In the genomic region with DNA sequence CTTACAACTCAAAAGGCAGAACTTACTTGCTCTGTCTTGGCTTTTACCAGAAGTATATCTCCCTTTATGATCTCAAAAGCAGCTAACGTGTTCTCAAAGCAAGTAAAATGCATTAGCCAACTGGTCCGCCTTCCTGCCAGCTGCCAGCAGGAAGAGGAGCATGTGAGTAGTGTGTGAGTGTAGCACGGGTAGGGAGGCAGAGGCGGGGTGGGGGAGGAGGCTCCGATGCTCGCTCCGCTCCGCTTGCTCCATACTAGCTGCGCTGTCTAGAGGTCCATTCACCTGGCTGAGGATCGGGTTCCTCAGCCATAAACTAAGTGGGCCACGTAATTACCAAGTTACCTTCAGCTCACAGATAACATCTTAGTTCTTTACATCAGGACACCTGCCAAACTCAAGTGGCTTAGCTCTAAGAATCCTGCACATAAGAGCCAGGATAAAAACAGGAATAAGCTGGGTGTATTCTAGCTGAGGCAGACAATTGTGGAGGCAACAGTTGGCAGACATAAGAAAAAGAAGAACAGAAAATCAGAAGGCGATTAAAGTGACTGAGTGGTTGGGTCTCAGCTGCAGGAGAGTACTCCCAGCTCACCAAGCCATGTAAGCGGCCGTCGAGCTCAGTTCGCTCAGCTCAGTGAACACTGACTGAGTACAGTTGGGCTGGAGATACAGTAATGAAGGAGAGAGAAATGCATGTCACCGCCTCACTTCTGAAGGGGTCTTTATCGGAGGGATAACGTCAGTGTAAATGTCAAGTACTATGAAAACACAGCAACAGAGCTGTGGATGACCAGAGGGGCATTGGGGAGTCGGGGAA, we compare ENCODE assay signal across 9 mouse cellular contexts.
DNase-seq lines count a peak whose midpoint lies in the region; ATAC-seq and TF ChIP-seq lines count a peak whose summit lies in the region.
"Had no signal": no experiment of that assay in that cellular context is flagged by ENCODE, and none has a peak within 500 bp of the region (broad histone marks: within the 10 kb centered on the region; RNA-seq: fewer than 3 reads in every experiment).

No protein-coding gene starts in this region.

- WGBS in heart, embryonic 14.5 days: 49% methylated on average over 20 of the region's 20 CpGs
- 30% methylated on average over 20 of the region's 20 CpGs for WGBS in thymus, adult 2 months

- H3K9me3 ChIP-seq in heart, embryonic 14.5 days (ENCODE audit: control insufficient read depth, low read length): no peaks in the 10 kb centered on the region
- H3K9me3 ChIP-seq: lung, embryonic 15.5 days had no signal

- peaks cover 21 to 33% of the 10 kb centered on the region in 2 experiments for H3K4me1 ChIP-seq in heart, embryonic 14.5 days (ENCODE audit: control insufficient read depth in 2 of 2, insufficient read depth in 2 of 2, low read length in 2 of 2)
- H3K4me1 ChIP-seq in thymus, adult 2 months (replicated peaks; ENCODE audit: control insufficient read depth, insufficient read depth, low read length): peaks cover 50% of the 10 kb centered on the region

- no peak for TF ChIP-seq CTCF in thymus, adult 2 months (IDR thresholded peaks at IDR 0.05; ENCODE audit: borderline replicate concordance, control insufficient read depth, extremely low read depth, insufficient read depth, low read length, poor library complexity)

- peak overlapping the region; percentile 9 to 21; a peak in 3 of 4 replicates for H3K27ac ChIP-seq in heart, embryonic 14.5 days (replicated peaks in 1 of 2; ENCODE audit: control insufficient read depth in 1 of 2, insufficient read depth in 1 of 2, low read depth in 2 of 2, low read length in 2 of 2)
- peak overlapping the region; percentile 6; the same call in 1 of the 2 replicates for H3K27ac ChIP-seq in thymus, adult 2 months (ENCODE audit: control insufficient read depth, insufficient read depth, low read length)
- H3K27ac ChIP-seq: lung, embryonic 15.5 days had no signal

- 0 out of 2 replicates have a peak overlapping the region, but pooled peaks have one; percentile 13 for H3K4me2 ChIP-seq in heart, embryonic 14.5 days (ENCODE audit: low read length)
- H3K4me2 ChIP-seq: lung, embryonic 15.5 days had no signal

- no peak overlapping the region for H3K4me3 ChIP-seq in heart, embryonic 14.5 days (ENCODE audit: control insufficient read depth in 1 of 2, insufficient read depth in 1 of 2, low read depth in 1 of 2, low read length in 2 of 2)
- no peak overlapping the region for H3K4me3 ChIP-seq in thymus, adult 2 months (ENCODE audit: control insufficient read depth, insufficient read depth, low read length)
- H3K4me3 ChIP-seq: lung, embryonic 15.5 days had no signal

- H3K9ac ChIP-seq in heart, embryonic 14.5 days (ENCODE audit: low read length): peak overlapping the region; percentile 34
- H3K9ac ChIP-seq: lung, embryonic 15.5 days had no signal

- H3K27me3 ChIP-seq in heart, embryonic 14.5 days (ENCODE audit: control insufficient read depth, insufficient read depth, low read length): no peaks in the 10 kb centered on the region
- H3K27me3 ChIP-seq in thymus, adult 2 months (ENCODE audit: control insufficient read depth, insufficient read depth, low read length): no peaks in the 10 kb centered on the region
- H3K27me3 ChIP-seq: lung, embryonic 15.5 days had no signal

- ATAC-seq in heart, embryonic 14.5 days (ENCODE audit: insufficient number of reproducible peaks, insufficient read depth, low FRiP score, low read depth): peak; percentile 55; the same call in 1 of the 2 replicates

- TF ChIP-seq POLR2A in thymus, adult 2 months (IDR thresholded peaks at IDR 0.05; ENCODE audit: control insufficient read depth, extremely low read depth, insufficient read depth, low read length, poor library complexity): no peak

- peak; percentile 45 to 50 for DNase-seq in cerebellum, postnatal 14 days
- DNase-seq in cerebellum, adult 9-10 months: no peak
- DNase-seq in T-cell, adult 2 months (ENCODE audit: low spot score): peak; percentile 55
- DNase-seq in kidney, postnatal 25 days: peak; percentile 53 to 83
- peak; percentile 24 for DNase-seq in lung, postnatal 25 days (ENCODE audit: low spot score)
- DNase-seq in thymus, adult 2 months: peak; percentile 77
- no peak for DNase-seq in c-Kit-positive CD71-positive TER-119-positive erythroid progenitor cells, embryonic 14.5 days (ENCODE audit: low spot score)

- H3K36me3 ChIP-seq in heart, embryonic 14.5 days (ENCODE audit: control insufficient read depth, insufficient read depth, low read length): peaks cover 23% of the 10 kb centered on the region
- 0 out of 2 replicates have a peak, but pooled peaks cover 5% of the 10 kb centered on the region for H3K36me3 ChIP-seq in thymus, adult 2 months (ENCODE audit: control insufficient read depth, insufficient read depth, low read length)
- H3K36me3 ChIP-seq: lung, embryonic 15.5 days had no signal

Comparison
In these comparisons a context has a peak if more than half of its experiments do, and no peak if none do; other contexts are left out.
1. DNase-seq: peak in cerebellum, postnatal 14 days (2 of 2), T-cell, adult 2 months (single experiment), kidney, postnatal 25 days (2 of 2), lung, postnatal 25 days (single experiment) and thymus, adult 2 months (single experiment); none in cerebellum, adult 9-10 months (single experiment) and c-Kit-positive CD71-positive TER-119-positive erythroid progenitor cells, embryonic 14.5 days (single experiment).